Mouse (Mus musculus) ovary, postnatal 36 days (tissue): ENCODE results near the gene Hspb8.
"Not testable (repeated sequence)": the region's sequence is repeated elsewhere in the genome, so short reads cannot be mapped to it uniquely, and the experiment has no call there.

Source experiments
- DNase-seq: peaks from one replicate; pipeline ENCODE4 v3.0.0; 2022; ENCODE audit warnings: low spot score, mixed read lengths

Hspb8 gene

DNA sequence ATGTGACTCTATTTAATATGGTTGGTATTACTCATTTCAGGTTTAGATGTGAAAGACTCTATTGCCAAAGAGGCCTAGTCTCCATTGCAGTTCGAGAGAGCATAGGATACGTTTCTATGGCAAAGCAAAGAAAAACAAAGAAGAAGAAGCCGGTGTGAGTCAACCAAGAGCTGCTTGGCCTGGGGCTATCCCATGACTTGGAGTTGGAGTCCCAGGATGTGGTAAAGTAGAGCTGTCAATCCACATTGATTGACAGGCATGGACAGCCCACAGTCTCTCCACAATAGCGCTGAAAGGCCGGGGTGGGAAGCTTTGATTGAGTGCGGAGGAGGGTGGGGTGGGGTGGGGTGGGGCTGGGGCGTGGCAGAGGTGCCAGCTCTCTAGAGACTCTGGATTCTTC lies 10.2 kb upstream of the Hspb8 start:
- DNase-seq = no peak

- no peak for DNase-seq
Observed at GRCm38 (mm10) chr5:116426701-116427100, 4.0 kb upstream of the Hspb8 start.

- not testable (repeated sequence) for DNase-seq
Observed at GRCm38 (mm10) chr5:116425709-116426108, 3.0 kb upstream of the Hspb8 start.

GRCm38 (mm10) chr5:116425273-116425672 lies 2.6 kb upstream of the Hspb8 start:
- DNase-seq = no peak

DNA sequence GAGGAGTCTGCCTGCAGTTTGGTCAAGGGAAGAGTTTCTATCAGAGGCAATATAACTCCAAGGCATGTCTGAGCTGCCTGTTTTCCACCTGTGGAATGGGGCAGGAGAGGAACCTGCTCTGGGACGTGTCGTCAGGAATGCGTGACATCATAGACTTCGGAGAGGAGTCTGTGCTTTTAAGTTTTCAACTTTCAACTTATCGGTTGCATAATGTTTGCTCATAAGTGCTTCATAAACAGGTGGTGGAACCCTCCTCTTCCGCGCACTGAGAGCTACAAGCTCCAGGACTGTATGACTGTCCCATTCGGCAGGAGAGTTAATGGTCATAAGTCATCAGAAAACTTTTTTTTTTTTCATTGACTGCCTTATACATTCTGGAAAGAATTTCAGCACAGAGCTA lies 1.1 kb upstream of the Hspb8 start:
- no peak for DNase-seq

DNA sequence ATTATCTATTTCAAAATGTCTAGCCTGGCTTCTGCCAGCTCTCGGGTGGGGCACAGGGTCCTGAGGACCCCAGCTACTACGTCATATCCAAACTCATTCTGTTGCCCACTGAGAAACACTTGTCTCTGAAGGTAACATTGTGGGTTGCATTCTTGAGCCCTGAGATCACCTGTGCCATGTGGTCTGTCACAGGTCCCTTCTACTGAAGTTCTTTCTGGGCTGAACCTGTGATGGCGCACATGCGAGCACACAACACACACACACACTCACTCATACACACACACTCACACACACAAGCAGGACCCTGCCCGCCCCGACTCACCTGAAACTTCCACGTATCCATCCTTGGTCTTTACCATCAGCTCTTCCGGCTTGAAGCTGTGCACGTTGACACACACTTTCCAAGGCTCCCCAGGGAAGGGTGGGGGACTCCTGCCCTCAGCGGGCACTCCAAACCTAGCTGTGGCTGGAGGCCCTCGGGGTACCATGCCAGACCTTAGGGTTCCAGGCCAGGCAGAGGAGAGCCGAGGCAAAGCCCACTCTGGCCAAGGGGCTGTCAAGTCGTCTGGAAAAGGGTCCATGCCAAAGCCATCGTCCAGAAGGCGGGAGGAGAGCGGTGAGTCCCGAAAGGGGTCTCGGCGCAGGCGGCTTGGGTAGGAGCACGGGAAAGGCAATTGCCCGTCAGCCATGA lies 728 bp downstream of the Hspb8 start:
- no peak for DNase-seq

- peak; percentile 41 for DNase-seq
Observed at GRCm38 (mm10) chr5:116420759-116421225, 1.9 kb downstream of the Hspb8 start.

DNA sequence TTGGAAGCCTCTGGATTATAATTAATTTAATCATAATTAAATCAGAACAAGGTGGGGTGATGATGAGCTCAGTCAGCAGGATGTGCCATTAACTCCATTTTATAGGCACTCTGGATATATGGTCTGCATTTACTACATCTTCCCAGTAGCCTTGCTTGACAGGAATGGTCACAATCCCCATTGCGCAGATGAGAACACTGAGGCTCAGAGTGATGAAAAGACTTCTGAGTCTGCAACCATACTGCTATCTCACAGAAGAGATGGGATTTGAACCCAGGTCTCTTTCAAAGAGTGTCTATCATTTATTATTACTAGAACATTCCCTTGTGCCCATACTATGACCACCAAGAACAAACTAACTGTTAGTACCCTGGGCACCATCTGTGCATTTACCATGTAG lies 2.5 kb downstream of the Hspb8 start:
- DNase-seq = no peak

DNA sequence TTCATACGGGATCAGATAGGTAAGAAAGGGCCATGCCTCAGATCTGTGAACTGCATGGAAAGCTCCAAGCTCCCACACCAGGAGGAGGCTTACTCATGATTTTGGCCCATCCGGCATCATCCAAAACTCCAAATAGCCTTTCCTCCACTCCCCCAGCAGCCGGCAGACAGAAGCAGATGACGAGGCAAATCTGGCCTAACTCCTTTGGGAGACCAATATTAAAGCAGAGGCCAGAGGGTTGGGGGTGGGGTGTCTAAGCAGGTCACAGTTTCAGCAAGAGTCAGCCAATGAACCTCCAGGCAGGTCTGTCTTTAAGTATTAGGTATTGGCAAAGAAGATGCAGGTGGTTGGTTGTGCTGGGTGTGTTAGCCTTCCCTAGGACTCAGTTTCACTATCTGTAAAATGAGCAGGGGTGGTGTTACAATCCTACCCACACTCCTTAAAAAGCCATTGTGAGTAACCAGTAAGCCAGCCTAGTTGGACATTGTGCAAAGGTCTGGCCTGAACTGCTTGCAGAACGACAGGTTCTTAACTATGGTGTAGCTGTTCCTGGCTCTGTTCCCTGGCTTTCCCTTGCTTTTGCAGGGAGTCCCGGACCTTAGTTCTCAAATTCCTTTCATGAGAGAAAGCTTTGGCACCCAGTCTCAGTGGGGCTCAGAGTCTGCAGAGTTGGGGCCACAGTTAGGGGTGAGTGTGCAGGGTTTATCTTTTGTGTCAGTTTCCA lies 3.2 kb downstream of the Hspb8 start:
- no peak for DNase-seq

GRCm38 (mm10) chr5:116416208-116416607 lies 6.5 kb downstream of the Hspb8 start:
- no peak for DNase-seq

- DNase-seq = no peak
Observed at GRCm38 (mm10) chr5:116409689-116410590, 12.7 kb downstream of the Hspb8 start.

DNA sequence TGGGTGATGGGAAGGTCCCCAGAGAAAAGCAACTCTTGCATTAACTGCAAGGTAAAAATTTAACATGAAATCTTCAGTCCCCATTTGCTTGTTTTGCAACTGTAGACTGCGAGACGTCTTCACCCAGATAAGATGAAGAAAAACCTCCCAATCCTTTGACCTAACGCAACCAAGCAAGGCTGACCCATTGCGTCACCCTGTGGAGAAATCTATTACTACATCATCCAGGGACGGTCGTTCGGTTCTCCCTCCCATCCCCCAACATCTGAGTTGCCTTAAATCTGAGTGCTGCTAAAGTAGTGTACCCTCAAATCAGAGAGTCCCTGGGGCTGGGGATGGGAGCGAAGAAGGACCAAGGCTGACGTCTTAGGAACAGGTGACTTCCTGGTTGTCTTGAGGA lies 13.7 kb downstream of the Hspb8 start:
- no peak for DNase-seq

- DNase-seq = no peak
Observed at GRCm38 (mm10) chr5:116407936-116408335, 14.7 kb downstream of the Hspb8 start.

DNA sequence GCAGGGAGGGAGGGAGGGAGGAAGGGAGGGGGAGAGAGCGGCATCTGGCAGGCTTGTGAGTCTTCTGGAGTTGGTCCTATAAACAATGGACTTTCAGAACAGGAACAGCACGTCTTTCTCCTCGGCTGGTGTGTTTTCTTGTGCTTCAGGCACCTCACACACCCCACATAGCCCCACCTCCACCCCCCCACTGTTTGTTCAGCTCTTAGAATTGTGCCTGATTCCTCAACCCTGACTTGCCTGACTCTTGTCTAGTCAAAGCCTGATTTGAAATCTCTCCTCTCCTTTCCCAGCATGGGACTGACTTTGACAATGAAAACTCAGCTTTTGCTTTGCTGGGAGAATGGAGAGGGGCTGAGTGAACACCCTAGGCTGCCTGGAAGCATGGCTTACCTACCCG lies 15.3 kb downstream of the Hspb8 start:
- no peak for DNase-seq

DNA sequence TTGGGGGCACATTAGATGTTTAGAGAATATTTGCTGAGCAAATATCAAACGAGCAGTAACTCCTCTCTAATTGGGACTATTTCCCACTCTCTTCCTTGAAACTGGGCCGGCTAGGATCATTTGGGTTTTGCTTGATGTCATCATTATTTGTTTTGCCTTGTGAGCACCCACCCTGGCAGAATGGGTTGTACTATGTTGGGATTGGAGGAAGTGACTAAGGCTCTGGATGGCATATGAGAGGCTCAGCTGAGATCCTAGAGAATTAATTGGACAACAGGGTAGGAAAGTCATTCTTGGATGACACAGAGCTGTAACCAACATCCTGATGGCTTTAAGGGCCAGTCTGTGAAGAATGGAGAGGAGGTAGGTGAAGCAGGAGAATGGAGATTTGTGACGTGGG lies 16.2 kb downstream of the Hspb8 start:
- DNase-seq = no peak

- no peak for DNase-seq
Observed at GRCm38 (mm10) chr5:116405934-116406333, 16.7 kb downstream of the Hspb8 start.

DNA sequence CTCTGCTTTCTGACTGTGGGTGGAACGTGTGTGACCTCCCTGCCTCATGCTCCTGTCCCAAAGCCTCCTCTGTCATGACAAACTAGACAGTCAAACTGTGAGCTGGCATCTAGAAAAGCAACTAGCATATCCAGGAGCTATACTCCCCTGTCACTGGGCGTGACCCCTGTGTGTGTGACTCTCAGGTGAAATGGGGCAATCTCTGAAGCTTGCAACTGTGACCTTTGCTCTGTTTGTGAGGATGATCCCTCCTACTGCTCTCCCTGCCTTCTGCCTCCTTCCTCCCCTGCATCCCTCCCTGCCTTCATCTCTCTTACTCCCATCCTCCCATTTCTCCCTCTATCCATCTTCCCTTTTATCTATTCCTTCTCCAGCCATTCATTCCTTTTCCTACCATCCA lies 18.6 kb downstream of the Hspb8 start:
- no peak for DNase-seq

DNA sequence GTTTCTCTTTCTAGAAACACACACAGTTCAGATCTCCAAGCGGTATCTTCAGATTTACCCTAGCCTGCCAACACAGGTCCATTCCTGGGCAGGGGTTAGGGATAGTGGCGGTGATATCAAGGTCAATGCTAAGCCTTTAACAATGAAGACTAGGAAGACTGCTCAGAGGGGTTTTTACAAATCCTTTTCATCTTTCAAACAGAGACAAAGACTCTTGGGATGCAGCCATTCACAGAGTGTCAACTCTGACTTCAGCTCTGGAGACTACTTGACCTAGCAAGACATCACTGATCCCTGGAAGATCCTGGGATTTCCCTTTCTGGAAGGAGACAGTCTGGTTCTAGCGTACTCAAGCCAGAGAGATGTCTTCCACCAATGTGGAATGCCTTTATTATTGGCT lies 21.9 kb downstream of the Hspb8 start:
- DNase-seq = no peak

GRCm38 (mm10) chr5:116400042-116400730 lies 22.5 kb downstream of the Hspb8 start:
- DNase-seq = no peak

- no peak for DNase-seq
Observed at GRCm38 (mm10) chr5:116396104-116396503, 26.6 kb downstream of the Hspb8 start.

DNA sequence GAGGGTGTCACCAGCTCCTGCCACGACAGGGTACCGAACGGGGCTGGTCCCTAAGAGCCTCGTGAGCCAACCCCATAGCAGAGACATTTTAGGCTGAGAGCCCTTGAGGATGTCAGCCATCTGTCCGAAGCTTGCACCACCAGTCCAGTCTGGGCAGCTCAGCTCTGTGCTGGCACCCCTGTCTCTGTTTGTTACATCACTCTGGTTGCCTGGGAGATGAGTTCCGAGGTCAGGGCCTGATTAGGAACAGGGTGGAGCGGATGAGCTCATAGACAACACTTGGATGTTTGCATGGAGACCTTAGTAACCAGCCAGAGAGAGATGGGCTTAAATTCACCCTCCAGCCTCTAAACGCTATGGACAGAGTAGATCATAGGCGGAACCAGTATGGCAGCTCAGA lies 30.1 kb downstream of the Hspb8 start:
- no peak for DNase-seq
